Mouse (Mus musculus): ENCODE data around the gene Morn2. TPM values are rescaled to one million over a fixed set of nuclear protein-coding genes. Genes with fewer than 3 reads are reported as not detected.
"Not testable (repeated sequence)": the region's sequence is repeated elsewhere in the genome, so short reads cannot be mapped to it uniquely, and the experiment has no call there.

The Morn2 gene
- 17.4 and 18.6 TPM in 2 replicates for polyA plus RNA-seq (2016; fragmentation: Nextera tagmentation; extraction: Ambion mirVana)

DNA sequence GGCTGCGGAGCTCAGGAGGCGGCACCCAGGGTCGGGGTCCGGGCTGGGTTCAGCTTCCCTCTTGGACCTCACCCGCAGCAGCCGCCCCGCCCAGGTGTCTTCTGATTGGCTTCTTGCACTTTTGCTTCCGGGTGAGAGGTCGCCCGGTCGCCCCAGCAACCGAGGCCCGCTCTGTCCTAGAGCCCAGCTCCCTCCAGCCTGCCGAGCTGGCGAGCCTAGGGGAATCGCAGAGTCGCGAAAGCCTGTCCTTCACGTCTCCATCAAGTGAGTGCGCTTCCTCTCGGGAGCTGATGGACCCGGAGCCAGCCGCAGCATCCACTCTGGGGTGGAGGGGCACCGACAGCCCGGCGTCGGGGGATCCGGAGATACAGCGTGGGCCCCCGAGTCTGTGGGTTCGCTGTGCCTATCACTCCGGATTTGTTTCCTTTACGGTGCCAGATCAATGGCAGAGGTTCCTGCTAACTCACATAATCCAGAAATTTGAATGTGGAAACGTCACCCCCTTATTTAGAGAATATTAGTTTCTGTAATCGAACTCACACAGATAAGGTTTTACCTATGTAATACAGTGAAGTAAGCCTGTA, at the start of gene Morn2, which contains the start of gene Dhx57:
Gene Morn2, plus strand, starts transcription at position 130 of the 584 bp plus-strand sequence.
Gene Dhx57, minus strand, starts transcription at position 403 of the 584 bp plus-strand sequence.
- 1% methylated on average over 35 of the region's 35 CpGs for WGBS

GRCm38 (mm10) chr17:80241594-80241993, 48.4 kb upstream of the Morn2 start:
- no peak for DNase-seq (ENCODE audit: low spot score)
- no peaks in the 10 kb centered on the region for H3K27me3 ChIP-seq (ENCODE audit: insufficient read depth, poor library complexity, severe bottlenecking)
- peaks cover 88% of the 10 kb centered on the region for H3K36me3 ChIP-seq
- WGBS = 91% methylated on average over 9 of the region's 9 CpGs
- H3K9me3 ChIP-seq = no peaks in the 10 kb centered on the region
- 0 out of 2 replicates have a peak, but pooled peaks cover 11% of the 10 kb centered on the region for H3K4me1 ChIP-seq
- H3K4me3 ChIP-seq = no peak overlapping the region
- no peak overlapping the region for H3K27ac ChIP-seq

More for the DNA sequence above, at the start of gene Morn2, which contains the start of gene Dhx57:
- peaks cover 9% of the 10 kb centered on the region for H3K4me1 ChIP-seq
- H3K27me3 ChIP-seq (ENCODE audit: insufficient read depth, poor library complexity, severe bottlenecking) = no peaks in the 10 kb centered on the region
- peak within 1 kb of the TSS; percentile 87 for H3K4me3 ChIP-seq
- peak within 1 kb of the TSS; percentile 93 for H3K27ac ChIP-seq
- H3K36me3 ChIP-seq = no peaks in the 10 kb centered on the region
- peak; percentile 99 for DNase-seq (ENCODE audit: low spot score)
- H3K9me3 ChIP-seq = no peaks in the 10 kb centered on the region

DNA sequence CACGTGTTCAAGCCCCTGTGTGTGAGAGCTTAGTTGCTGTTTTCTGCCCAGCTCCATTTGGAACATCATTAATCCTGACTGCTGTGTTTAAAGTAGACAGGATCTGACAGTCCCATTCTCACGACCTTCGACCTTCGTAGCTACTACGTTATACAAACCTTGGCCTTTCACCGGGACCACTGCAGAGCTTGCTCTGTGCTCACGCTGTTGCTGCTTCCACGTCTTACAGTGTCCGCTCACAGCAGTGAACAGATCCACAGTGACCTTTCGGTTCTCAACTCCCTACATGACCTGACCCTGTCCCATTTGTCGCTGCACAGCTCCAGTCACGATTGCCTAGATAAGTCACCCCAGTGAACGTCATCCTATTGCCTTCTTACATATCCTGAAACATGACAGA, 46.9 kb upstream of the Morn2 start:
- no peak overlapping the region for H3K4me3 ChIP-seq
- WGBS = 72% methylated on average over 13 of the region's 13 CpGs
- H3K27me3 ChIP-seq (ENCODE audit: insufficient read depth, poor library complexity, severe bottlenecking) = no peaks in the 10 kb centered on the region
- H3K9me3 ChIP-seq = no peaks in the 10 kb centered on the region
- 0 out of 2 replicates have a peak, but pooled peaks cover 11% of the 10 kb centered on the region for H3K4me1 ChIP-seq
- peaks cover 93% of the 10 kb centered on the region for H3K36me3 ChIP-seq
- no peak for DNase-seq (ENCODE audit: low spot score)
- no peak overlapping the region for H3K27ac ChIP-seq

GRCm38 (mm10) chr17:80252757-80253525, 37.1 kb upstream of the Morn2 start:
- Histone ChIP-seq H3K4me1 (peaks cover 19% of the 10 kb centered on the region), H3K27me3 (ENCODE audit: insufficient read depth, poor library complexity, severe bottlenecking) (no peaks in the 10 kb centered on the region), H3K36me3 (peaks cover 87% of the 10 kb centered on the region), H3K9me3 (no peaks in the 10 kb centered on the region), H3K4me3 (no peak overlapping the region), H3K27ac (peak overlapping the region; percentile 83)
- DNase-seq (ENCODE audit: low spot score) = no peak
- 71% methylated on average over 13 of the region's 13 CpGs for WGBS

DNA sequence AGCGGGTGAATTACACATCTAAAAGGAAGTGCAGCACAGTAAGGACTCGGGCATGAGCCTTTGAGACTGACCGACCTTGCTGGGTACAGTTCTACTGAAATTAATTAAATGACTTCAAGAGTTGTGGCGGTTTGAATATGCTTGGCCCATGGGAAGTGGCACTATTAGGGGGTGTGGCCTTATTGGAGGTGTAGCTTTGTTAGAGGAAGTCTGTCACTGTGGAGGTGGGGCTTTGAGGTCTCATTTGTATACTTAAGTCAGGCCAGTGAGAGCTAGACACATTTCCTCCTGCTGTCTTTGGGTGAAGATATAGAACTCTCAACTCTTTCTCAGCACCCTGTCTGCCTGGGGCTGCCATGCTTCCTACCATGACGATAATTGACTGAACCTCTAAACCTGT, 35.6 kb upstream of the Morn2 start:
- H3K36me3 ChIP-seq = peaks cover 87% of the 10 kb centered on the region

DNA sequence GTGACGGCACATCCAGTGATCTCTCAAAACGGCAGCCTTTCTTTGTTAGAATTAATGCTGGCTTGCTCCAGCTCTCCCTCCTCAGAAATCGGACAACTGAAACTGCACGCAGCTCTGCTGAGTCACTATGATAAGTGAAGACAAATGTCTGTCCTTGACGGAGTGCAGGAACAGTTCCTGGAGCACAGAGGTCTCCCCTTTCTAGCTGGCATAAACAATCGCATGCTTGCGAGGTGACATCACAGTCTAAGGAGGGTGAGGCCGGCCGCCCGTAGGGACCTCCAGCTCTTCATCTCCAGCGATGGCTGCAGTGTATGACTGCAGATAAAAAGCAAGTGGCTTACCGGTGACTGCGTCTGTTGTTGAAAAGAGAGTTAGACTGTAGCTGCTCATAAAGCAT, 34.8 kb upstream of the Morn2 start:
- WGBS = 13% methylated on average over 13 of the region's 13 CpGs
- Histone ChIP-seq H3K4me1 (peaks cover 19% of the 10 kb centered on the region), H3K4me3 (peak overlapping the region; percentile 31), H3K9me3 (no peaks in the 10 kb centered on the region), H3K27me3 (ENCODE audit: insufficient read depth, poor library complexity, severe bottlenecking) (no peaks in the 10 kb centered on the region), H3K27ac (peak overlapping the region; percentile 85), H3K36me3 (peaks cover 86% of the 10 kb centered on the region)
- DNase-seq (ENCODE audit: low spot score) = peak; percentile 93

More for the DNA sequence above, 35.6 kb upstream of the Morn2 start:
- WGBS = 91% methylated on average over 5 of the region's 5 CpGs
- Histone ChIP-seq H3K4me1 (peaks cover 19% of the 10 kb centered on the region), H3K9me3 (no peaks in the 10 kb centered on the region), H3K4me3 (no peak overlapping the region), H3K27ac (peak overlapping the region; percentile 85), H3K27me3 (ENCODE audit: insufficient read depth, poor library complexity, severe bottlenecking) (no peaks in the 10 kb centered on the region)
- no peak for DNase-seq (ENCODE audit: low spot score)

- Histone ChIP-seq H3K27ac (no peak overlapping the region), H3K9me3 (no peaks in the 10 kb centered on the region), H3K36me3 (peaks cover 90% of the 10 kb centered on the region), H3K4me1 (no peaks in the 10 kb centered on the region), H3K27me3 (ENCODE audit: insufficient read depth, poor library complexity, severe bottlenecking) (no peaks in the 10 kb centered on the region), H3K4me3 (no peak overlapping the region)
- no peak for DNase-seq (ENCODE audit: low spot score)
- 88% methylated on average over 4 of the region's 4 CpGs for WGBS
These were observed 22.9 kb upstream of the Morn2 start for GRCm38 (mm10) chr17:80267065-80267464.

DNA sequence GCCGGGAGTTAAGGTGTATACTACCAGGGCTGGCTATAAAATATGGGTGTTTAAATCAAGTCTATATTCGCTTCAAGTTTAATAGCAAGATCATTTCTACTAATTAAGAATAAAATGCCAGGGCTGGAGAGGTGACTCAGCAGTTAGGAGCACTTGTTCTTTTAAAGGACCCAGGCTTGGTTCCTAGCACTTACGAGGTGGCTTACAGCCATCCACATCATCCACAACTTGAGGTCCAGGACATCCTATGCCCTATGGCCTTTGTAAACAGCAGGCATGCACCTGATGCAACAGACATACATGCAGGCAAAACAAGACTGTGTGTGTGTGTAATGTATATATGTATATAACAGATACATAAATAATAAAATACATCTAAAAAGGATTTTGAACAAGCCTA, 21.9 kb upstream of the Morn2 start:
- Histone ChIP-seq H3K4me1 (no peaks in the 10 kb centered on the region), H3K4me3 (no peak overlapping the region), H3K36me3 (peaks cover 92% of the 10 kb centered on the region), H3K27ac (no peak overlapping the region), H3K27me3 (ENCODE audit: insufficient read depth, poor library complexity, severe bottlenecking) (no peaks in the 10 kb centered on the region), H3K9me3 (no peaks in the 10 kb centered on the region)
- 87% methylated on average over 3 of the region's 3 CpGs for WGBS
- DNase-seq (ENCODE audit: low spot score) = no peak

GRCm38 (mm10) chr17:80270622-80271021, 19.4 kb upstream of the Morn2 start:
- H3K9me3 ChIP-seq; H3K27ac ChIP-seq; H3K4me1 ChIP-seq; H3K4me3 ChIP-seq; H3K27me3 ChIP-seq (ENCODE audit: insufficient read depth, poor library complexity, severe bottlenecking); DNase-seq (ENCODE audit: low spot score): not testable (repeated sequence)
- 93% methylated on average over 7 of the region's 7 CpGs for WGBS
- H3K36me3 ChIP-seq = peaks cover 91% of the 10 kb centered on the region

GRCm38 (mm10) chr17:80278255-80278654, 11.7 kb upstream of the Morn2 start:
- no peak for DNase-seq (ENCODE audit: low spot score)
- peaks cover 64% of the 10 kb centered on the region for H3K36me3 ChIP-seq
- H3K27ac ChIP-seq = no peak overlapping the region
- 0 out of 2 replicates have a peak, but pooled peaks cover under 1% of the 10 kb centered on the region for H3K4me1 ChIP-seq
- H3K4me3 ChIP-seq = no peak overlapping the region
- WGBS = 65% methylated on average over 4 of the region's 4 CpGs
- no peaks in the 10 kb centered on the region for H3K9me3 ChIP-seq
- no peaks in the 10 kb centered on the region for H3K27me3 ChIP-seq (ENCODE audit: insufficient read depth, poor library complexity, severe bottlenecking)

GRCm38 (mm10) chr17:80279340-80280070, 10.5 kb upstream of the Morn2 start:
- no peak for DNase-seq (ENCODE audit: low spot score)
- Histone ChIP-seq H3K36me3 (peaks cover 51% of the 10 kb centered on the region), H3K9me3 (no peaks in the 10 kb centered on the region), H3K27me3 (ENCODE audit: insufficient read depth, poor library complexity, severe bottlenecking) (no peaks in the 10 kb centered on the region), H3K4me1 (0 out of 2 replicates have a peak, but pooled peaks cover 3% of the 10 kb centered on the region), H3K4me3 (no peak overlapping the region), H3K27ac (no peak overlapping the region)
- WGBS = 91% methylated on average over 8 of the region's 8 CpGs

GRCm38 (mm10) chr17:80284446-80284845, 5.6 kb upstream of the Morn2 start:
- Histone ChIP-seq H3K27me3 (ENCODE audit: insufficient read depth, poor library complexity, severe bottlenecking) (no peaks in the 10 kb centered on the region), H3K36me3 (peaks cover 16% of the 10 kb centered on the region), H3K4me3 (no peak overlapping the region), H3K9me3 (no peaks in the 10 kb centered on the region), H3K27ac (peak overlapping the region; percentile 44; the same call in 1 of the 2 replicates), H3K4me1 (peaks cover 13% of the 10 kb centered on the region)
- 52% methylated on average over 4 of the region's 4 CpGs for WGBS
- DNase-seq (ENCODE audit: low spot score) = no peak

GRCm38 (mm10) chr17:80288012-80288411, 2.0 kb upstream of the Morn2 start:
- Histone ChIP-seq H3K27me3 (ENCODE audit: insufficient read depth, poor library complexity, severe bottlenecking) (no peaks in the 10 kb centered on the region), H3K36me3 (no peaks in the 10 kb centered on the region), H3K9me3 (no peaks in the 10 kb centered on the region), H3K4me3 (no peak overlapping the region), H3K27ac (no peak overlapping the region), H3K4me1 (peaks cover 13% of the 10 kb centered on the region)
- DNase-seq (ENCODE audit: low spot score) = no peak
- 82% methylated on average over 6 of the region's 6 CpGs for WGBS

Measured in heart, embryonic 10.5 days (tissue).